Mouse (Mus musculus) adrenal gland, postnatal 10 days (tissue): Measurements from ENCODE around the gene Triap1. TPM values are rescaled to one million over a fixed set of nuclear protein-coding genes. Genes with fewer than 3 reads are reported as not detected.
"Not testable (repeated sequence)": the region's sequence is repeated elsewhere in the genome, so short reads cannot be mapped to it uniquely, and the experiment has no call there.

Source experiments
- DNase-seq: peaks from one replicate; pipeline ENCODE4 v3.0.0; 2021; ENCODE audit warnings: mixed read lengths
- total RNA-seq, 2 experiments: library from RNA; stranded (reverse); gene quantifications; 2 replicates each; pipeline ENCODE4 v1.2.3; 2021

Triap1 gene
- total RNA-seq, 2 experiments from 2014 or later = 28.5 to 30.1 TPM

DNA sequence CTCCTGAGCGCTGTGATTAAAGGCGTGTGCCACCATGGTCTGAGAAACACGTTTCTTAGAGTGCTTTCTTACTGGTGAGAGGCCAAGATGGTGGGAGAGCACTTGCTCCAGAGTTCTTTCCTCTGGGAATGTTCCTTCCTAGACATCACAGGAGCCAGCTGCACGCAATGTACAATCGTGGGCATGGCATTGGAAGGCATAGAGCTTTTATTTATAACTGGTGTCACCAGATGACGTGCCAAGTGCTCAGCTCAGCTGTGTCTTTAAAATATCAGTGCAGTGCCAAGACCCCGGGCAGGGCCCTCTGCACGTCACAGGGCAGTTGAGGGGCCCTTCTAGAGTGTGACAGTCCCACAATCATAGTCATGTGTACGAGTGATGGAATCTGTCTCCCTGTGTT lies 10.1 kb upstream of the Triap1 start:
- no peak for DNase-seq

GRCm38 (mm10) chr5:115333626-115334025 lies 7.4 kb upstream of the Triap1 start:
- DNase-seq = no peak

- DNase-seq = no peak
Observed at GRCm38 (mm10) chr5:115340007-115340406, 1.0 kb upstream of the Triap1 start.

GRCm38 (mm10) chr5:115341314-115342165 lies 515 bp downstream of the Triap1 start:
- no peak for DNase-seq

DNA sequence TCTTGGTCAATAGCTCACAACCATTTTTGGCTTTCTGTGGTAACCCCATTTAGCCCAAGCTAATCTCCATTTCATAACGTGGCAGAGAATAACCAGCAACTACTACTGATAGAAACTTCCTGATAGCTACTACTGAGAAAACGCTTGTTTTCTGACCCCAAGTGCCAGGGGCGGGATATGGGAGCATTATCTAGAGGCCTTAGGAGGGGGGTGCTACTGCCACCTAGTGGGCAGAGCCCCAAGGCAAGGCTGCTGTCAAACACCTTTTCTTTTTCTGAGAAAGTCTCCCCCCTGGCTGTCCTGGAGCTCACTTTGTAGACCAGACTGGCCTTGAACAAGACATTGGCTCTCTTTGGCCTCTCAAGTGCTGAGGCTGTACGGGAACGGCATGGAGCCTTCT lies 6.5 kb downstream of the Triap1 start:
- DNase-seq = peak; percentile 89

DNA sequence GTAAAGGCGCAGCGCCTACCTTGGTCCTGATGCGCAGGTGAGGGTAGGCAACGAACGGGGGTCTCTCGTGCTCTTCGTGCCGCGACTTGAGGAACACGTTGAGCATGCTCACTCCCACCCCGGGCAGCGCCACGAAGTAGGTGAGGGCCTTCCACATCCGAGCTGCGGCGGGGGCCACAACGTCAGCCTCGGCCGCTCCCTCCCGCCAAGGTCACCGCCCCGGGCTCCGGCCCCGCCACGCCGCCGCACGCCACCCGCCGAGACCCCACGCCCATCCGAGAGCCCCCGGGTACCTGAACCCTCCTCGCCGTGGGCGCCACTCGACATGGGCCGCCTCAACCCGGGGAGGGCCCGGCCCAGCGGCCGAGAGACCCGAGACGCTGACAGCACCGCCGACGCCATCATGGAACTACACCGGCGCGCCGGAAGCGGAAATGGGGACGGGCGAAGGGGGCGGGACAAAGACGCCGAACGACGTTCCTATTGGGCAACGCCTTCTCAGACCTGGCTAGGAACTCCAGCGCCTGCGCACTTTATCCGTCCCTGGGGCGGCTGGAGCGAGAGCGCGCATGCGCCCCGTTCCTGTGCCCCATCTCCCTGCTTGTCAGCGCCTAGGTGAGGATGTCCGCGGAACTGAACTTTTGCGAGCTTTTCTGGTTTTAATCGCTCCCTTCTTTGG lies 7.7 kb downstream of the Triap1 start, which contains the start of gene Cox6a1:
Gene Cox6a1, minus strand, starts transcription at position 436 of the 679 bp plus-strand sequence.
- peak; percentile 99 for DNase-seq

GRCm38 (mm10) chr5:115349225-115349555 lies 8.2 kb downstream of the Triap1 start:
- no peak for DNase-seq

DNA sequence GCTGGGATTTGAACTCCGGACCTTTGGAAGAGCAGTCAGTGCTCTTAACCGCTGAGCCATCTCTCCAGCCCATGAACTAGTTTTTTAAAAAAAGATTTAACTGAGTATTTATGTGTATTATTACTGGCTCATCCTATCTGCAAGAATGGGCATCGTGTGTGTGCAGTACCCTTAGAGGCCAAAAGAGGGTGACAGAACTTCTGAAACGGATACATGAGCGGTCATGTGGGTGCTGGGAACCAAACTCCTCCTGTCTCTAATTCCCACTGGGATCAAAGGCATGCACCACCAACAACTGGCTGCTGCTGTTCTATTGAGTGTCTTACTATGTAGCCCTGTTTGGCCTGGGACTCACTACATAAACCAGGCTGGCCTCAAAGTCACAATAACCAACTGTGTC lies 10.3 kb downstream of the Triap1 start:
- no peak for DNase-seq

DNA sequence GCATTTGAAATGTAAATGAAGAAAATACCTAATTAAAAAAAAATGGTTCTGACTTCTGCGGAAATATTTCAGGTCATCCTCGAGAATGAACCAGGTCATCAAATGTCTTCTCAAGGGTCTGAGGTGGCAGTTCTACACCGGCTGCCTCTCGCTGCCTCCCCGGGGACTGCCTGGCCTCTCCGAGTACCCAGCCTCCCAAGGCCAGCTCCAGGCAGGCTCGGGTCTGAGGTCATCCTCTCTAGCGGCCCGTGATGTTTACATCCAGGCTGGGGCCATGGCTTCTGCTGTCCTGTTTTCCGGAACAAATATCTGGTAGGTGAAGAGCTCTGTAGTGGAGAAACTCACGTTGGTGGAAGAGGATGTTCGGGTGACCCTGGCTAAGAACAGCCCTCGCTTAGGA lies 14.0 kb downstream of the Triap1 start:
- DNase-seq = no peak

DNA sequence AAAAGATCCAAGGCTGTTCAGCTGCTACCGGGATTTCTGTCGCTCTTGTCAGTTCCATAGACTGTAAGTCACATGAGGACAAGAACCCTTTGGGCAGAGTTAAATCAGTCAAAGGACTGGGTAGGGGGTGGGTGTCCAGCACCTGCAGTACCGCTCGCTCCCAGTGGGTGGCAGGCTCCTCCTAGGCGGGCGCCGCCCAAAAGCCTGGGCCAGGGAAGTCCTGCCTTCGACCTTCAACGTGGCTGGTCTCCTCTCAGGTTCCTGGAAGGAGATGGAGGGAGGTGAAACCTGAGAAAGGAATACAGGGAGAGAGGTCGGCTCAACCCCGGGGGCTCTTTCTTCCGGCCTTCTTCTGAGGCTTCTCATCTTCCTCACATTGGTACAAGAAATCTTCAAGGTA lies 17.8 kb downstream of the Triap1 start:
- DNase-seq = peak; percentile 95

- no peak for DNase-seq
Observed at GRCm38 (mm10) chr5:115359438-115359837, 18.4 kb downstream of the Triap1 start.

GRCm38 (mm10) chr5:115359851-115360372 lies 18.9 kb downstream of the Triap1 start:
- DNase-seq = no peak

DNA sequence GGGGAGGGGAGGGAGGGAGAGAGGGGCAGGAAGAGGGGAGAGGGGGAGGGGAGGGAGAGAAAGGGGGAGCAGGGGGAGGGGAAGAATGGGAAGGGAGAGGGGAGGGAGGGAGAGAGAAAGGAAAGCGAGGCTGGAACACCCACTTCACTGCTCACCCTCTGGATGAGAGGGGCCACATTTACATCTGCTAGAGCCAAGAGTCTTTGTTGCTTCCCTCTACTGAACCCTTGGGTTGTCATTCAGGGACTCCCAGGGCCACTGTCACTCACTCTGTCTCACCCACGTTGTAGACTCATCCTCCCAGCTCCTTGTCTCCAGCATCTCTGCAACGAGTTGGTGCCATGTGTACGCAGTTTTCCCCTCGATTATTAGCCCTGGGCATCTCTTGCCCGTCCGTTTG lies 21.2 kb downstream of the Triap1 start:
- no peak for DNase-seq

- no peak for DNase-seq
Observed at GRCm38 (mm10) chr5:115362819-115363714, 22.0 kb downstream of the Triap1 start.

GRCm38 (mm10) chr5:115364782-115365181 lies 23.8 kb downstream of the Triap1 start:
- no peak for DNase-seq

GRCm38 (mm10) chr5:115371736-115372135 lies 30.7 kb downstream of the Triap1 start:
- no peak for DNase-seq

- no peak for DNase-seq
Observed at GRCm38 (mm10) chr5:115373441-115374203, 32.6 kb downstream of the Triap1 start.

GRCm38 (mm10) chr5:115374204-115374820 lies 33.3 kb downstream of the Triap1 start:
- DNase-seq = no peak

GRCm38 (mm10) chr5:115375436-115375835 lies 34.4 kb downstream of the Triap1 start:
- no peak for DNase-seq

GRCm38 (mm10) chr5:115378882-115379281 lies 37.9 kb downstream of the Triap1 start:
- not testable (repeated sequence) for DNase-seq

DNA sequence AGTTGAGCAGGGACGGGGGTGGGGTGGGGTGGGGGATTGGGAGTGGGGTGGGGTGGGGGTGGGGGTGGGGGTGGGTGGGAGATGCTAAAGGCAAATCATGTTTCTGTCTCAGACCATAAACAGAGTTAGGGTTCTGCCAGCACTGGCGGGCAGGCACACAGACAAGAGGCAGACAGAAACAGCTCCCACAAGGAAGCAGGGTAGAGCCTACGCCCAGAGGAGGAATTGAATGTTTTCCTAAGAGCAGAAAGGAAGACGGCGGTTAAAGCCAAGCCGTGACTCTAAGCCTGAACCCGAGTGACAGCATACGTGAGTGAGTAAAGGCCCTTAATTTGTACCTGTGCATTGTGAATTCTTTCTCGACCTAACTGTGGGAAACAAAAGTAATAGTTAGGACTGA lies 50.9 kb downstream of the Triap1 start:
- no peak for DNase-seq
